Mouse (Mus musculus): ENCODE measurements around the gene Epha7.

Epha7 gene

DNA sequence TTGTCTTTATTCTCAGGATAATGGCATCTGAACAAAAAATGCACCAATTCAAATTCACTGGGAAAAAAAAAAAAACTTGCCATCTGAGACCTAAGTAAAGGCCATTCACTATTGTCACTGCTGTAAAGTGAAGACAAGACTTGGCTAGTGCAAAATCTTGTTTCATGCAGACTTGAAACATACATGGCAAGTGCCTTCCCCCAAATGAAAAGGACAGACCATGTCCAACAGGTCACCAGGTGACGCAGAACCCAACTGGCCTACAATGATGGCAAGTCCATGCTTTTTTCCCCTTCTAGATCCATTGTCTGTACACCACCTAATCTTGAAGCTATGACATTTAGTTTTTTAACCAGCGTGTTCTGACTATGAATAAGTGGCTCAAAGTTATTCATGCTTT is 94.1 kb downstream of the Epha7 start:
- no peak overlapping the region for H3K4me3 ChIP-seq (replicated peaks; ENCODE audit: low read length)
- no peaks in the 10 kb centered on the region for H3K36me3 ChIP-seq (ENCODE audit: insufficient read depth, low read length)
- TF ChIP-seq POU5F1 (IDR thresholded peaks at IDR 0.05; ENCODE audit: borderline replicate concordance, low read length) (no peak), CTCF (conservative IDR thresholded peaks at IDR 0.05; ENCODE audit: low read length) (no peak), NANOG (IDR thresholded peaks at IDR 0.05; ENCODE audit: borderline replicate concordance, low read length) (no peak)
- no peaks in the 10 kb centered on the region for H3K4me1 ChIP-seq (replicated peaks; ENCODE audit: low read depth, low read length)
- H3K27me3 ChIP-seq (ENCODE audit: insufficient read depth, low read length): no peaks in the 10 kb centered on the region
- no peaks in the 10 kb centered on the region for H3K9me3 ChIP-seq (ENCODE audit: low read length)

- no peak for TF ChIP-seq POU5F1 (IDR thresholded peaks at IDR 0.05; ENCODE audit: borderline replicate concordance, low read length)
- TF ChIP-seq NANOG (IDR thresholded peaks at IDR 0.05; ENCODE audit: borderline replicate concordance, low read length): no peak
- TF ChIP-seq CTCF (conservative IDR thresholded peaks at IDR 0.05; ENCODE audit: low read length): no peak
These were observed 97.2 kb downstream of the Epha7 start for GRCm38 (mm10) chr4:28910127-28910526.

DNA sequence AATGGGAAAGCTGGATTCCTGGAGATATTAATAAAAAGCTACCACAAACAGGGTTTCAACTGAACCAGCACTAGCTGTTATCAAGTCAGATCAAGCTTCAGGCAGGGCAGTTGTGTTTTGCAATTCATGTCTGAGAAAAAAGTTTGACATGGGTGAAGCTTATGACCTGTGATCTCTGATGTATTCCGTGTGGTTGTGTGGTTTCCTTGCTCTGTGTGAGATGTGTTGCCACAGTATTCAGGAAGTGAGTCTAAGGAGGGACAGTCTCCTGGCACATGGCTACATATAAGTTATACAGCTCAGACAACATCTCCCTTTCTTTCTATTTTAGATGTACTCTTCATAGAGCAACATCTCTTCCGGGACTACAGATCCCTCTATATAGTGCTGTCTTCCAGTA is 99.1 kb downstream of the Epha7 start:
- TF ChIP-seq NANOG (IDR thresholded peaks at IDR 0.05; ENCODE audit: borderline replicate concordance, low read length) (no peak), CTCF (conservative IDR thresholded peaks at IDR 0.05; ENCODE audit: low read length) (no peak), POU5F1 (IDR thresholded peaks at IDR 0.05; ENCODE audit: borderline replicate concordance, low read length) (no peak)
- H3K4me3 ChIP-seq (replicated peaks; ENCODE audit: low read length): no peak overlapping the region
- no peaks in the 10 kb centered on the region for H3K4me1 ChIP-seq (replicated peaks; ENCODE audit: low read depth, low read length)
- H3K9me3 ChIP-seq (ENCODE audit: low read length): no peaks in the 10 kb centered on the region
- H3K36me3 ChIP-seq (ENCODE audit: insufficient read depth, low read length): no peaks in the 10 kb centered on the region
- no peaks in the 10 kb centered on the region for H3K27me3 ChIP-seq (ENCODE audit: insufficient read depth, low read length)

More at GRCm38 (mm10) chr4:28910127-28910526, 97.2 kb downstream of the Epha7 start:
- no peaks in the 10 kb centered on the region for H3K9me3 ChIP-seq (ENCODE audit: low read length)
- no peaks in the 10 kb centered on the region for H3K36me3 ChIP-seq (ENCODE audit: insufficient read depth, low read length)
- no peak overlapping the region for H3K4me3 ChIP-seq (replicated peaks; ENCODE audit: low read length)
- no peaks in the 10 kb centered on the region for H3K27me3 ChIP-seq (ENCODE audit: insufficient read depth, low read length)
- H3K4me1 ChIP-seq (replicated peaks; ENCODE audit: low read depth, low read length): no peaks in the 10 kb centered on the region

GRCm38 (mm10) chr4:28913613-28914012 is 100.7 kb downstream of the Epha7 start:
- H3K4me1 ChIP-seq (replicated peaks; ENCODE audit: low read depth, low read length): no peaks in the 10 kb centered on the region
- H3K27me3 ChIP-seq (ENCODE audit: insufficient read depth, low read length): no peaks in the 10 kb centered on the region
- H3K9me3 ChIP-seq (ENCODE audit: low read length): no peaks in the 10 kb centered on the region
- H3K36me3 ChIP-seq (ENCODE audit: insufficient read depth, low read length): no peaks in the 10 kb centered on the region
- TF ChIP-seq CTCF (conservative IDR thresholded peaks at IDR 0.05; ENCODE audit: low read length) (no peak), NANOG (IDR thresholded peaks at IDR 0.05; ENCODE audit: borderline replicate concordance, low read length) (no peak), POU5F1 (IDR thresholded peaks at IDR 0.05; ENCODE audit: borderline replicate concordance, low read length) (no peak)
- no peak overlapping the region for H3K4me3 ChIP-seq (replicated peaks; ENCODE audit: low read length)

GRCm38 (mm10) chr4:28920645-28921044 is 107.7 kb downstream of the Epha7 start:
- Histone ChIP-seq H3K36me3 (ENCODE audit: insufficient read depth, low read length) (no peaks in the 10 kb centered on the region), H3K27me3 (ENCODE audit: insufficient read depth, low read length) (no peaks in the 10 kb centered on the region), H3K4me1 (replicated peaks; ENCODE audit: low read depth, low read length) (no peaks in the 10 kb centered on the region), H3K9me3 (ENCODE audit: low read length) (no peaks in the 10 kb centered on the region), H3K4me3 (replicated peaks; ENCODE audit: low read length) (no peak overlapping the region)
- TF ChIP-seq POU5F1 (IDR thresholded peaks at IDR 0.05; ENCODE audit: borderline replicate concordance, low read length) (no peak), CTCF (conservative IDR thresholded peaks at IDR 0.05; ENCODE audit: low read length) (no peak), NANOG (IDR thresholded peaks at IDR 0.05; ENCODE audit: borderline replicate concordance, low read length) (no peak)

GRCm38 (mm10) chr4:28926072-28926471 is 113.1 kb downstream of the Epha7 start:
- TF ChIP-seq CTCF (conservative IDR thresholded peaks at IDR 0.05; ENCODE audit: low read length): no peak
- no peak for TF ChIP-seq POU5F1 (IDR thresholded peaks at IDR 0.05; ENCODE audit: borderline replicate concordance, low read length)
- no peak for TF ChIP-seq NANOG (IDR thresholded peaks at IDR 0.05; ENCODE audit: borderline replicate concordance, low read length)
- no peaks in the 10 kb centered on the region for H3K4me1 ChIP-seq (replicated peaks; ENCODE audit: low read depth, low read length)
- H3K27me3 ChIP-seq (ENCODE audit: insufficient read depth, low read length): no peaks in the 10 kb centered on the region
- H3K36me3 ChIP-seq (ENCODE audit: insufficient read depth, low read length): no peaks in the 10 kb centered on the region
- no peak overlapping the region for H3K4me3 ChIP-seq (replicated peaks; ENCODE audit: low read length)
- no peaks in the 10 kb centered on the region for H3K9me3 ChIP-seq (ENCODE audit: low read length)

DNA sequence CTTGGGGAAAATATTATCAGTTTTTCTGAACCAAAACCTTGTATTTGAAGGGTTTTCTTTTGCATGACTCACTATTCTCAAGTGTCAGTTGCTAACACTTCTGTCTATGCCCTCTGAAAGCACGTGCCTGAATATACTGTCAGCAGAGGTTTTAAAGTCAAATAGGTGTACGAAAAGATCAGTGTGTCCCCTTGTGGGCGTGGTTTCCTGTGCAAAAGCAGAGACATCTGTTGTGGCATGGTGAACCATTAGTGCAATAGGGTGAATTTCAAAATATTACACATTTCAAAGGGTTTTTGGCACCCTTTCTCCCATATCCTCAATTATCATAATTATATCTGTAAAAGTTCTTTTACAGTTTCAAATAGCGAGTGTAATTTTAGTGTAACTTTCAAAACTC is 120.5 kb downstream of the Epha7 start:
- H3K27me3 ChIP-seq (ENCODE audit: insufficient read depth, low read length): no peaks in the 10 kb centered on the region
- H3K4me1 ChIP-seq (replicated peaks; ENCODE audit: low read depth, low read length): no peaks in the 10 kb centered on the region
- no peaks in the 10 kb centered on the region for H3K9me3 ChIP-seq (ENCODE audit: low read length)
- TF ChIP-seq NANOG (IDR thresholded peaks at IDR 0.05; ENCODE audit: borderline replicate concordance, low read length): no peak
- no peak for TF ChIP-seq POU5F1 (IDR thresholded peaks at IDR 0.05; ENCODE audit: borderline replicate concordance, low read length)
- TF ChIP-seq CTCF (conservative IDR thresholded peaks at IDR 0.05; ENCODE audit: low read length): no peak
- no peaks in the 10 kb centered on the region for H3K36me3 ChIP-seq (ENCODE audit: insufficient read depth, low read length)
- no peak overlapping the region for H3K4me3 ChIP-seq (replicated peaks; ENCODE audit: low read length)

GRCm38 (mm10) chr4:28934802-28935201 is 121.9 kb downstream of the Epha7 start:
- Histone ChIP-seq H3K9me3 (ENCODE audit: low read length) (no peaks in the 10 kb centered on the region), H3K4me3 (replicated peaks; ENCODE audit: low read length) (no peak overlapping the region), H3K4me1 (replicated peaks; ENCODE audit: low read depth, low read length) (no peaks in the 10 kb centered on the region), H3K27me3 (ENCODE audit: insufficient read depth, low read length) (no peaks in the 10 kb centered on the region), H3K36me3 (ENCODE audit: insufficient read depth, low read length) (no peaks in the 10 kb centered on the region)
- TF ChIP-seq POU5F1 (IDR thresholded peaks at IDR 0.05; ENCODE audit: borderline replicate concordance, low read length) (no peak), CTCF (conservative IDR thresholded peaks at IDR 0.05; ENCODE audit: low read length) (no peak), NANOG (IDR thresholded peaks at IDR 0.05; ENCODE audit: borderline replicate concordance, low read length) (no peak)

DNA sequence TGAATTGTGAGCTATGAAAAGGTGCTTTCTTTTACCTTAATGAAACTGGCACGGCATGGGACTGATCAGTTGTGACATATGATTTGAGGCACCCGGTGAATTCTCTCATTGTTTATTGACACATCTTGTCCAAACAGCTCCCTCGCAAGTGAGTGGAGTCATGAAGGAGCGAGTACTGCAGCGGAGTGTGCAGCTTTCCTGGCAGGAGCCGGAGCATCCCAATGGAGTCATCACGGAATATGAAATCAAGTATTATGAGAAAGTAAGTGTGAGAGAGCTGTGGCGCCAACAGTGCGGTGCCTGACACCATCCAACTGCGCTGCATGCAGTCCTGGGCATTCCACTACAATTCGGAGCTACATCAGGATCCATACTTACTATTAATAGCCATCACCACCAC is 122.6 kb downstream of the Epha7 start:
- Histone ChIP-seq H3K4me3 (replicated peaks; ENCODE audit: low read length) (no peak overlapping the region), H3K9me3 (ENCODE audit: low read length) (no peaks in the 10 kb centered on the region), H3K4me1 (replicated peaks; ENCODE audit: low read depth, low read length) (no peaks in the 10 kb centered on the region), H3K27me3 (ENCODE audit: insufficient read depth, low read length) (no peaks in the 10 kb centered on the region), H3K36me3 (ENCODE audit: insufficient read depth, low read length) (no peaks in the 10 kb centered on the region)
- TF ChIP-seq NANOG (IDR thresholded peaks at IDR 0.05; ENCODE audit: borderline replicate concordance, low read length) (no peak), CTCF (conservative IDR thresholded peaks at IDR 0.05; ENCODE audit: low read length) (no peak), POU5F1 (IDR thresholded peaks at IDR 0.05; ENCODE audit: borderline replicate concordance, low read length) (no peak)
